Mouse (Mus musculus): ENCODE results near the gene Snrpg. TPM values are rescaled to one million over a fixed set of nuclear protein-coding genes. Genes with fewer than 3 reads are reported as not detected.
A peak's percentile ranks its signal among the peaks of the same experiment; 100 is the strongest.
"Not testable (repeated sequence)": the region's sequence is repeated elsewhere in the genome, so short reads cannot be mapped to it uniquely, and the experiment has no call there.

Snrpg gene
- 38.8 and 47.3 TPM in 2 replicates for total RNA-seq (2017)

GRCm38 (mm10) chr6:86370764-86371339 lies at the start of gene Snrpg:
Gene Snrpg, plus strand, starts transcription at chr6:86371304.
- peak in 1 of 2 experiments; percentile 14; a peak in 2 of 4 replicates for ATAC-seq (replicated peaks in 1 of 2; ENCODE audit: insufficient read depth in 1 of 2, low FRiP score in 2 of 2, low TSS enrichment in 1 of 2, low read depth in 1 of 2, poor library complexity in 2 of 2, severe bottlenecking in 2 of 2)

- ATAC-seq (replicated peaks in 1 of 2; ENCODE audit: insufficient read depth in 1 of 2, low FRiP score in 2 of 2, low TSS enrichment in 1 of 2, low read depth in 1 of 2, poor library complexity in 2 of 2, severe bottlenecking in 2 of 2): no peak
Observed at GRCm38 (mm10) chr6:86322031-86322563, 49.0 kb upstream of the Snrpg start.

GRCm38 (mm10) chr6:86322991-86323390 lies 48.1 kb upstream of the Snrpg start:
- no peak for ATAC-seq (replicated peaks in 1 of 2; ENCODE audit: insufficient read depth in 1 of 2, low FRiP score in 2 of 2, low TSS enrichment in 1 of 2, low read depth in 1 of 2, poor library complexity in 2 of 2, severe bottlenecking in 2 of 2)

- no peak for ATAC-seq (replicated peaks in 1 of 2; ENCODE audit: insufficient read depth in 1 of 2, low FRiP score in 2 of 2, low TSS enrichment in 1 of 2, low read depth in 1 of 2, poor library complexity in 2 of 2, severe bottlenecking in 2 of 2)
Observed at GRCm38 (mm10) chr6:86324400-86324799, 46.7 kb upstream of the Snrpg start.

- no peak for ATAC-seq (replicated peaks in 1 of 2; ENCODE audit: insufficient read depth in 1 of 2, low FRiP score in 2 of 2, low TSS enrichment in 1 of 2, low read depth in 1 of 2, poor library complexity in 2 of 2, severe bottlenecking in 2 of 2)
Observed at GRCm38 (mm10) chr6:86325646-86326045, 45.5 kb upstream of the Snrpg start.

GRCm38 (mm10) chr6:86326866-86327265 lies 44.2 kb upstream of the Snrpg start:
- no peak for ATAC-seq (replicated peaks in 1 of 2; ENCODE audit: insufficient read depth in 1 of 2, low FRiP score in 2 of 2, low TSS enrichment in 1 of 2, low read depth in 1 of 2, poor library complexity in 2 of 2, severe bottlenecking in 2 of 2)

GRCm38 (mm10) chr6:86328369-86328768 lies 42.7 kb upstream of the Snrpg start:
- ATAC-seq (replicated peaks in 1 of 2; ENCODE audit: insufficient read depth in 1 of 2, low FRiP score in 2 of 2, low TSS enrichment in 1 of 2, low read depth in 1 of 2, poor library complexity in 2 of 2, severe bottlenecking in 2 of 2): no peak

GRCm38 (mm10) chr6:86329943-86330342 lies 41.2 kb upstream of the Snrpg start:
- no peak for ATAC-seq (replicated peaks in 1 of 2; ENCODE audit: insufficient read depth in 1 of 2, low FRiP score in 2 of 2, low TSS enrichment in 1 of 2, low read depth in 1 of 2, poor library complexity in 2 of 2, severe bottlenecking in 2 of 2)

- ATAC-seq (replicated peaks in 1 of 2; ENCODE audit: insufficient read depth in 1 of 2, low FRiP score in 2 of 2, low TSS enrichment in 1 of 2, low read depth in 1 of 2, poor library complexity in 2 of 2, severe bottlenecking in 2 of 2): no peak; a peak in 1 of 4 replicates
Observed at GRCm38 (mm10) chr6:86335121-86335849, 35.8 kb upstream of the Snrpg start.

GRCm38 (mm10) chr6:86335860-86336259 lies 35.2 kb upstream of the Snrpg start:
- no peak for ATAC-seq (replicated peaks in 1 of 2; ENCODE audit: insufficient read depth in 1 of 2, low FRiP score in 2 of 2, low TSS enrichment in 1 of 2, low read depth in 1 of 2, poor library complexity in 2 of 2, severe bottlenecking in 2 of 2)

GRCm38 (mm10) chr6:86336340-86336739 lies 34.8 kb upstream of the Snrpg start:
- ATAC-seq (replicated peaks in 1 of 2; ENCODE audit: insufficient read depth in 1 of 2, low FRiP score in 2 of 2, low TSS enrichment in 1 of 2, low read depth in 1 of 2, poor library complexity in 2 of 2, severe bottlenecking in 2 of 2): not testable (repeated sequence)

GRCm38 (mm10) chr6:86343656-86344055 lies 27.4 kb upstream of the Snrpg start:
- ATAC-seq (replicated peaks in 1 of 2; ENCODE audit: insufficient read depth in 1 of 2, low FRiP score in 2 of 2, low TSS enrichment in 1 of 2, low read depth in 1 of 2, poor library complexity in 2 of 2, severe bottlenecking in 2 of 2): no peak

GRCm38 (mm10) chr6:86346063-86346462 lies 25.0 kb upstream of the Snrpg start:
- ATAC-seq (replicated peaks in 1 of 2; ENCODE audit: insufficient read depth in 1 of 2, low FRiP score in 2 of 2, low TSS enrichment in 1 of 2, low read depth in 1 of 2, poor library complexity in 2 of 2, severe bottlenecking in 2 of 2): no peak

- peak; percentile 27 to 51; a peak in 3 of 4 replicates for ATAC-seq (replicated peaks in 1 of 2; ENCODE audit: insufficient read depth in 1 of 2, low FRiP score in 2 of 2, low TSS enrichment in 1 of 2, low read depth in 1 of 2, poor library complexity in 2 of 2, severe bottlenecking in 2 of 2)
Observed at GRCm38 (mm10) chr6:86349257-86349656, 21.8 kb upstream of the Snrpg start.

- ATAC-seq (replicated peaks in 1 of 2; ENCODE audit: insufficient read depth in 1 of 2, low FRiP score in 2 of 2, low TSS enrichment in 1 of 2, low read depth in 1 of 2, poor library complexity in 2 of 2, severe bottlenecking in 2 of 2): no peak
Observed at GRCm38 (mm10) chr6:86354948-86355347, 16.2 kb upstream of the Snrpg start.

- ATAC-seq (replicated peaks in 1 of 2; ENCODE audit: insufficient read depth in 1 of 2, low FRiP score in 2 of 2, low TSS enrichment in 1 of 2, low read depth in 1 of 2, poor library complexity in 2 of 2, severe bottlenecking in 2 of 2): no peak
Observed at GRCm38 (mm10) chr6:86356956-86357355, 14.1 kb upstream of the Snrpg start.

- ATAC-seq (replicated peaks in 1 of 2; ENCODE audit: insufficient read depth in 1 of 2, low FRiP score in 2 of 2, low TSS enrichment in 1 of 2, low read depth in 1 of 2, poor library complexity in 2 of 2, severe bottlenecking in 2 of 2): no peak
Observed at GRCm38 (mm10) chr6:86360691-86361090, 10.4 kb upstream of the Snrpg start.

GRCm38 (mm10) chr6:86361373-86361772 lies 9.7 kb upstream of the Snrpg start:
- no peak for ATAC-seq (replicated peaks in 1 of 2; ENCODE audit: insufficient read depth in 1 of 2, low FRiP score in 2 of 2, low TSS enrichment in 1 of 2, low read depth in 1 of 2, poor library complexity in 2 of 2, severe bottlenecking in 2 of 2)
